Mouse (Mus musculus) pancreas, adult 10 weeks (tissue): ENCODE measurements around the gene Slc25a41. TPM values are rescaled to one million over a fixed set of nuclear protein-coding genes. Genes with fewer than 3 reads are reported as not detected.

ENCODE experiments used
- polyA plus RNA-seq: library from polyadenylated mRNA; stranded (reverse); fragments of 350-450 nt; fragmentation: Illumina TruSeq; extraction: RNeasy Lipid Tissue Mini Kit (QIAGEN cat#74804); gene quantifications from one replicate; pipeline ENCODE4 v1.2.3, GENCODE M21; 2015; ENCODE audit warnings: low read depth, low replicate concordance; ENCODE audit not compliant: insufficient read depth

Slc25a41 gene
- not detected for polyA plus RNA-seq

DNA sequence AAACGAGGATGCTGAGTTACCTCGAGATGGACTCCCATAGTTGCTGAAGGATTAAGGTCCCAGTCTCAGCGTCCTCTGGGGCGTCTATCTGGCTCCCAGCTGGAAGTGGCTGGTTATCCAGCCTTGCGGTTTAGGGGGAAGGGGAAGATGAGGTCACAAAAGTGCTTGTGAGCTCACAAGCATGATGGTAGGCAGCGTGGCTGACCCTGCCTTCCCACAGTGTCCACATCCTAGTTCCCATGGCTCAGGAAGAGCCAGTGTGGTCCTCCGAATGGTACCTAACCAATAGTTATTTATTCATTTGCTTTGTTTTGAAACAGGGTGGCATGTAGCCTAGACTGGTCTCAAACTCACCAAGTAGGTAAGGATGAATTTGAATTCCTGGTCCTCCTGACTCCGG, at the start of gene Slc25a41:
TSS of gene Slc25a41 (minus strand) at position 101 of the 400 bp plus-strand sequence.

DNA sequence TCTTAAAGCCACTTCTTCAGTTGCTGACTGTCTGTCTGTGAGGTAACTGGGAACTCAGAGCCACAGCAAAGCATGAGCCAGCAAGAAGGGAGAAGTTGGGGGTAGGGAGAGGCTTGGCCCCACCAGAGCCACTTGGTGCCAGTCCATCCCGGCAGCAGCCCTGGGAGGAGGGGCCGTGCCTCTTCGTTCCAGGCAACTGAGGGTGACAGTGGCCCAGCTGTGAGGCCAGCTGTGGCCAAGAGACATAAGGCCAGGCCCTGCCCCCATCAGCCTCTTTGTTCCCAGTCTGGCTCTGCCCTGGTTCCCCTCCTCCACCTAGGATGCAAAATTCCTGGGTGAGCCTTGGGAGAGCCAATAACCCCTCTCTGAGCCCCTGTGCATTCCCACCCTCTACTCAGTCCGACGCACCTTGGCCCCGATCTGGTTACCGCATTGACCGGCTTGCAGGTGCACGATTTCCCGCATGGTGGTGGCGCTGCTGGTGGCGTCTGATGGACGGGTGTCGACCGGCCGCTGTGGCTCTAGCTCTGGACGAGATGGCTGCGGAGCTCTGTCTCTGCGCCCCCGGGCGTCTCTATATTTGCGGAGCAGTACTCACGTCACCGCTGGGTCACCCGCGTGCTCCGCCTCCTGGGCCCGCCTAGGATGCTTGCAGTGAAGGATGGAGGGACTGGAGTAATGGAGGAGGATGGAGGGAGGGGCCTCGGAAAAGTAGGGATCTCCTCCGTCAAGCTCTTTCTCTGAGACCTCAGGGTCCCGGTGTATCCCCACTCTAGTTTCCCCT, 45.8 kb upstream of the Slc25a41 start, which contains the start of gene Tubb4a:
TSS of gene Tubb4a (minus strand) at position 734 of the 784 bp plus-strand sequence.

DNA sequence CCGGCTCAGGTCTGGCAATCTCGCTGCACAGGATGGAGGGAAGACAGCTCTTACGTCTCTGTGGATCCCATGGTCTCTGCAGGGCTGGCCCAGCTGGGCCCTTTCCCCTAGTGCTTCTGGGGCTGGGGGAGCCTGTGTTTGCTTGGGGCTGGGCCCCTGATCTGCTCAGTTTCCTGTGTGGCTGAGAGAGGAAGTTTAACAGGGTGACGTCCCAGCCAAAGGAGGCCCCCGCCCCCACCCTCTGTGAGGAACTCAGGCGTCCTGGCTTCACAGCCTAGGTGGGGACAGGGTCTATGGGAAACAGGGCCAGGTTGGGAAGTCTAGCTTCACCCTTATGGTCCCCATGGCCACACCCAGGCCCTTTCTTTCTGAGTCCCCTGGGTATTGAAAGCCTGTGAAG, 36.9 kb upstream of the Slc25a41 start, which contains the start of gene Dennd1c:
TSS of gene Dennd1c (minus strand) at position 179 of the 400 bp plus-strand sequence.

DNA sequence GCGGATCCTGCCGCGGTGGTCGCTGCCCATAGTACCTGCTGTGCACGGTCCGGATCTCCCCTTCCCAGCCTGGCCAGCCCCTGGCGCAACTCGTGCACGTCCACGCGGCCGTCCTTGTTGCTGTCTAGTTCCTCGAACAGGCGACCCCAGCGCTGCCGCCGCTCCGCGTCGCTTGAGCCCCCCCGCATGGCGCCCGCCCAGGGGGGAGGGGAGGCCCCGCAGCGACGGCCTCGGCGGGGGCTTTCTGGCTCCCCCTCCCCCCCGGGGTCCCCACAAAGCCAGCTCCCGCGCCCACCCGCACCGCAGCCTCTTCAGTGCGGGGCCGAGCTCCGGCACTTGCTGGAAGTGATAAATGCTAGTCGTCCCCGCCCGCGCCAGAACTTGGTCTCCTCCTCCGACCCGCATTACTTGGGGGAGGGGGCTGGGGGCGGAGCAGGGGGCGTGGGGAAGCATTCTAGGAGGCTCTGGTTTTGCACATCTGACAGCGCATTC, 18.1 kb upstream of the Slc25a41 start, which contains the start of gene Slc25a23:
TSS of gene Slc25a23 (minus strand) at position 378 of the 492 bp plus-strand sequence.

DNA sequence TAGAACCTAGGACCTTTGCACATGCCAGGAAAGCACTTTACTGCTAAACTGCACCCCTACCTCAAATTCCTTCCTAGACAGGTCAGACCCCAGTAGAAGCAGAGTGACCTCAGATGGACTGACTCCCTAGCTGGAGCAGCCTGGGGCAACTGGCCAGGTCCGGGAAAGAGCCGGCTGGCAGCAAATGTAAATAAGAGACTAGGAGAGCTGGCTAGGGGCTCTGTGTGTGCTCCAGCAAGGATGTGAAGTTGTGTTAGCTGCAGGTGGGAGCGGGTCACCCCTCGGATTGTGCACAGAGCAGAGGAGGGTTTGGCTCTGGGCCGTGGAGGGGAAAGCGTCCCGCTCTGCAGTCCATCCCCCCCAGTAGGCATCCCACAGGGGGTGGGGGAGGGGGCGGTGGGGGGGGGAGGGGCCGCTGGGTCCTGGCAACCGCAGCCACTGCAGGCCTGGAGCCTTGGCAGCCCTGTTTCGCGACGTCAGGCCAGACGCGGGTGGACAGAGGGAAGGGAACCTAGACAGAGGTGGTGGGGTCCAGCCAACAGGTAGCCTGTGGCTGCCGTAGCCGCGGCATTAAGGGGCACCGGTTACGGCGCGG, 17.5 kb upstream of the Slc25a41 start, which contains the start of gene Crb3:
TSS of gene Crb3 (plus strand) at position 215 of the 595 bp plus-strand sequence.

DNA sequence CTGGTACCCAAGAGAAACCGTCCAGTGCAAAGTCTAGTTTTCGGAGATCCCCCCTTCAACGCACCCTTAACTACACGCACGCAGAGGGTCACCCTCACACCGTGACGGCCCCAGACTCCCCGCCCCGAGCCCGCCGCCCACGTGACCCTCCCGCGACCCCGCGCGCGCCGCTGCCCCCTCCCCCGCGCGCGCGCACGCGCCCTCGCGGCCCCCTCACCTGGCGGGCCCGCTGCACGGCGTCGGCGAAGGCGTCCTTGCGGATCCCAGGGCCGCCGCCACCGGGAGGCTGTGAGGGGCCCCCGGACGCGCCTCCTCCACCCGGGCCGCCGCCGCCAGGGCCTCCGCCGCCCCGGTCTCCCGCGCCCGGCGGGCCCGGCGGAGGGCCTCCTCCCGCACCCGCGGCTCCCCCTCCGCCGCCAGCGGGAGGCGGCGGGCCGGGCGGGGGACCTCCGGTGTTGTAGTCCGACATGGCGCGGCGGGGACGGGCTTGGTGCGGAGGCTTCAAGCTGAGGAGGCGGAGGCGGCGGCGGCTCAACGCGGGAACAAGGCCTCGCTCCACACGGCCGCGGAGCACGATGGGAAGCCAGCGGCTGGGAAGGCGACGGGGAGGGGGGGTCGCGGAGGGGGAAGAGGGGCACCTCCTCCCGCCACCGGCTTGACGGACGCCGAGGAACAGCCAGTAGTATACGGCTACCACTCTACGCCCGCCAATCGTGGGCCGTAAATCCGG, 10.4 kb downstream of the Slc25a41 start, which contains the start of gene Khsrp:
TSS of gene Khsrp (minus strand) at position 592 of the 730 bp plus-strand sequence.

DNA sequence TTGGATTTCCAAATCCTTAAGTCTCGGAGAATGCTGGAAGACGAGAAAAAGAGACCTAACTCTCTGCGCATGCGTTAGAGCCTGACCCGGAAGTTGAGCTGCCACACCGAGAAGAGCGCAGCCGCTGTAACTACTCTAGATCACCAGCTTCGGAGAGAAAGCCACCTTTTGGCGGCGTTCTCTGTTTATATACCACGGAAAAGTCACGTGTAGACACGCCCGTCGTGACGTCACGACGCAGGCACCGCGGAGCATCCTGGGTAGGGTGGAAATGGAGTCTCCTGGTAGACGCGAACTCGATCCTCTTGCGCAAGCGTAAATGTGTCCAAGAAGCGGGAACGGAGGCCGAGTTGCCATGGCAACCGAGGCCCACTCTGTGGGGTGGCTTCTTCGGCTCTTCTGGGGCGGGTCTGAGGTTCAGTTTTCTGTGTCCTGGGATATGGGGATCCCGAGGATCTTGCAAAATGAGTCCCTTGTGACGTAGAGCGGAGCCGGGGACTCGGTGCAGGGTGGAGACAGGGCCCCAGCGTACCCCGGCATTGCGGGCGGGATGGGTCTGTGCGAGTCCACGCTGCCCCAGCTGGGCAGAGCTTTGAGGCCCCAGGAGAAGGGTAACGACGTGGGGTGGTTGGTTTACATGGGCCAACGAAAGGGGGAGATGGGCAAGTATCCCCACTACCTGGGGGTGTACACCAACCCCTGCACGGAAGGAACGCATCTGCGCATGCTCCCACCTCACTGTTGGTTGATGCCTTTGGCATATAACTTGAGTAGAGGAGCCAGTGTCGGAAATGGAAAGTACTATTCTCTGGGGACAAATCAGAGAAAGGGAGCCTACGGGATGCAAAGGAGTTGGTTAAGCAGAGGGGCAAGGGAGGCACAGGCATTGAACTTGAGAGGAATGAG, 30.0 kb downstream of the Slc25a41 start, which contains the start of the genes Gtf2f1 and Gm17949:
TSS of gene Gtf2f1 (minus strand) at position 53 of the 906 bp plus-strand sequence.
TSS of gene Gm17949 (plus strand) at position 234 of the 906 bp plus-strand sequence.

DNA sequence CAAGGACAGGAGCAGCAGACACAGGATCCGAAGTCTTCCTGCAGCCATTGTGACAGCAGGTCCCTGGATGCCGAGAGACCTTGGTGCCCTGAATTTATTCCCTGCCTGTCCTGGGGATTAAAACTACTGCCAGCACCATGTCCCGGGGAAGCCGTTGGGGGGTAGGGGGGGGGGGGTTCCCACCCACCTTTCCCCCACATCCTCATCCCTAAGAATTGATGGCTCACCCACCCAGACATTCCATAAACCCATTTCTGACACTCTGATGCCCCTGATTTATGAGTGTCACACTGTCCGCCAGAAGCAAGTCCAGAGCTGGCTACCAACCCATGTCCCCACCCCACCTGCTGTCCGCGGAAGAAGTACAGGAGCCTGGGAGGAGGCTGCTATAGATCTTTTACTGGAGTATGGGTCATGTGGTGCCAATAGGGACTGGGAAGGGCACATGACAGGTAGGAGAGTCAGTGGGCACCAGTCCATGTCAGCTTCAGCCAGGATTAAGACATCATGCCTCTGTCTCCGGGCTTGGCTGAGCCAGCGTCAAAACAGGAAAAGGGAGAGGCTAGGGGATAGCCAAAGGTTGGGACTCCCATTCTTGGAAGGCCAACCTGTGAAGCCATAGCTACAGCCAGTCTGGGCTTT, 41.4 kb downstream of the Slc25a41 start, which contains the start of gene Pspn:
TSS of gene Pspn (minus strand) at position 51 of the 642 bp plus-strand sequence.

DNA sequence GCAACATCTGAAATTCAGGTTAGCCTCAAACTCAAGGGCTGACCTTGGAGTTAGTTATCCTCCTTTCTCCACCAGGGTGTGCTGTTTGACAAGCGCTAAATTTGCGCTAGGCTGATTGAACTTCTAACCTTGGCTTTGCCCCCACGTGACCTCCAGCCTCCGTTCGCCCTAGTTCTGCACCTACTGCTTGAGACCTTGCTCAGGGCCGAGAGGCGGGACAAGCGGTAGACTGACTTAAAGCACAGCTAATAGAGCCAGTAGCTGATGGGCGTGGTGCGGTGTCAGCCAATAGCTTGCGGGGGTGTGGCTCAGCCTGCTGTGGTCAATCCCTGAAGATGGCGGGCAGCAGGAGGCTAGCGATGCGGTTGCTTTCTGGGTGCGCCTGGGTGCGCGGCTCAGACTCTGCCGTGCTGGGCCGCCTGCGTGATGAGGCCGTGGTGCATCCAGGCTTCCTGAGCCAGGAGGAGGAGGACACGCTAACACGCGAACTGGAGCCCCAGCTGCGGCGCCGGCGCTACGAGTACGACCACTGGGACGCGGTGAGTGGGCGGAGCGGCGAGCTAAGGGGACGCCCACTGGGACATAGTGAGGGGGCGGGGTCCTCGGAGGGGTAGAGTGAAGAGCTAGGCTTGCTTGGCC, 44.3 kb downstream of the Slc25a41 start, which contains the start of gene Alkbh7:
TSS of gene Alkbh7 (plus strand) at position 311 of the 639 bp plus-strand sequence.

DNA sequence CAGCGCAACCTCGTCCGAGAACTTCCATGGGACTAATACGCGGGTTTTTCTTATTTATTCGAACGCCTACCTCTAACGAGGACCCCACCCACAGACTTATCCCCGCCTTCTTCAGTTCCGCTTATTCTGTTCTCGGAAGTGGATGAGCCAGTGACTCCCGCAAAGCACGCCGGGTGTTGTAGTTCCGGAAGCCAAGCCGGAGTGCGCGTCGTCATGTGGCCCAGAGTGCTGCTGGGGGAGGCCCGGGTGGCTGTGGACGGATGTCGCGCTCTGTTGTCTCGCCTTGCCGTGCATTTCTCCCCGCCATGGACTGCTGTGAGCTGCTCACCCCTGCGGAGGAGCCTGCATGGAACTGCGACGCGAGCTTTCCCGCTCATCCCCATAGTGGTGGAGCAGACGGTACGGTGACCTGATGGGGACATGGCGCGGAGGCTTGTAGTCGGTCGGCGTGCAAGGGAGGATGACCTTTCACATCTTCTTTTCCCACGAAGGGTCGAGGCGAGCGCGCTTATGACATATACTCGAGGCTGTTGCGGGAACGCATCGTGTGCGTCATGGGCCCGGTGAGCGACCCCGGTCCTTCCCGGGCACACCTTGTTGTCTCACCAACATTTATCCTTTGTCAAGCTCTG, 51.2 kb downstream of the Slc25a41 start, which contains the start of gene Clpp:
TSS of gene Clpp (plus strand) at position 191 of the 632 bp plus-strand sequence.

Other genes with a start within 250 kb of the Slc25a41 start
- 2.0 TPM for gene Rfx2, start 210.6 kb downstream of the Slc25a41 start, polyA plus RNA-seq
- not detected for gene Acsbg2, start 167.2 kb downstream of the Slc25a41 start, polyA plus RNA-seq
- not detected for gene 1700061G19Rik, start 166.2 kb downstream of the Slc25a41 start, polyA plus RNA-seq
- gene Mllt1, start 106.2 kb downstream of the Slc25a41 start, polyA plus RNA-seq, result 6.3 TPM
- gene Acer1, start 59.5 kb downstream of the Slc25a41 start, polyA plus RNA-seq, result not detected
- gene Clpp, start 51.3 kb downstream of the Slc25a41 start, polyA plus RNA-seq, result 19.7 TPM
- 10.0 TPM for gene Alkbh7, start 44.3 kb downstream of the Slc25a41 start, polyA plus RNA-seq
- gene Pspn, start 41.6 kb downstream of the Slc25a41 start, polyA plus RNA-seq, result not detected
- 7.4 TPM for gene Gtf2f1, start 30.4 kb downstream of the Slc25a41 start, polyA plus RNA-seq
- not detected for gene Gm17949, start 30.2 kb downstream of the Slc25a41 start, polyA plus RNA-seq
- gene Khsrp, start 10.1 kb downstream of the Slc25a41 start, polyA plus RNA-seq, result 14.1 TPM
- 20.0 TPM for gene Crb3, start 17.5 kb upstream of the Slc25a41 start, polyA plus RNA-seq
- 15.4 TPM for gene Slc25a23, start 18.2 kb upstream of the Slc25a41 start, polyA plus RNA-seq
- 3.3 TPM for gene Dennd1c, start 36.9 kb upstream of the Slc25a41 start, polyA plus RNA-seq
- gene Tubb4a, start 46.1 kb upstream of the Slc25a41 start, polyA plus RNA-seq, result 1.5 TPM
- 1.3 TPM for gene Tnfsf9, start 63.7 kb upstream of the Slc25a41 start, polyA plus RNA-seq
- gene Cd70, start 108.1 kb upstream of the Slc25a41 start, polyA plus RNA-seq, result not detected
- not detected for gene Tnfsf14, start 152.5 kb upstream of the Slc25a41 start, polyA plus RNA-seq
- 236 TPM for gene C3, start 186.5 kb upstream of the Slc25a41 start, polyA plus RNA-seq
- 23.7 TPM for gene Gpr108, start 206.8 kb upstream of the Slc25a41 start, polyA plus RNA-seq
- 19.2 TPM for gene Trip10, start 207.8 kb upstream of the Slc25a41 start, polyA plus RNA-seq
- 2.0 TPM for gene Vav1, start 237.4 kb upstream of the Slc25a41 start, polyA plus RNA-seq